Mouse (Mus musculus) megakaryocyte progenitor cell, adult 5-6 weeks (primary cell): Measurements from ENCODE around the gene Fam163b. TPM values are rescaled to one million over a fixed set of nuclear protein-coding genes. Genes with fewer than 3 reads are reported as not detected.

Experiments
- ATAC-seq: replicated peaks from 2 replicates; pipeline ENCODE4 v1.8.0; 2016; ENCODE audit warnings: mild to moderate bottlenecking, moderate TSS enrichment, inconsistent platforms; ENCODE audit not compliant: poor library complexity
- total RNA-seq, 2 experiments: library from RNA; stranded (forward) in 1 of 2; stranded (reverse) in 1 of 2; fragments of 157-497, 149-512 nt in 1 of 2; fragments of 200-1000 nt in 1 of 2; gene quantifications; 2 replicates each; pipeline versions ENCODE4 v1.2.3 to v1.2.4; 2015 to 2017

The Fam163b gene
- total RNA-seq, 2 experiments from 2014 or later = not detected

DNA sequence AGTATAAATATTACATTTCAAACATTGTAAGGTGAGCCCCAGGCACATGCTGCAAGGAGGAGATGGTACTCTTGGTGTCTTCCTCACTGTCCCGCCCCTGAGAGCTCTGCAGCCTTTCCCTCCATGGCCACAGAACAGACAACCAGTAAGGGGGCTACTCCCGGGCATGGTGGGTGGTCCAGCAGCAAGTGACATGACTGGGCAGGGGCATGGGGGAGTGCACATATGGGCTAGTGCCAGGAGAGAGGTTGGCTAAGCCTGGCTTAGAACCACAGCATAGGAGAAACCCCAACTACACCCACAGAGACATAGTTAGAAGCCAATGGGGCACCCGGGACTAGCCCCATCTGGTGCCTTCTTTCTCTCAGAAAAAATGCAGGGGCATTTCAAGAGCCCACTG is 6.0 kb downstream of the Fam163b start:
- ATAC-seq = no peak

DNA sequence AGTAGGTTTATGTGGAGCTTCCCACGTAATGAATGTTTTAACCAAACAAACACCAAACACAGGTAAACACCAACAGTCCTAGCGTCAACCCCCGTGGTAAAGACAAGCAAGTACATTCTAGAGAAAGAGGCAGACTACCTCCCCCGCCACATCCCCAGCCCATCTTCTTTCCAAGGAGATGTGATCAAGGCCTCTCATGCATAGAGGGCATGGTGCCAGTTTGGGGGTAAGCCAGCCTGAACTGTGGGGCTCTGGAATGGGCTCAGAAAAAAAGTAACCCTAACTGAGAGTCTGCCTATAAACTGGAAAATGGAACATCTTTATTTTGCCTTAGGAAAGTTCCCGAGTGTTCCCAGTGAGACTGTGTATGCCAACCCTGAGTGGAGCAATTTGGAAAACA is 6.4 kb downstream of the Fam163b start:
- no peak for ATAC-seq

DNA sequence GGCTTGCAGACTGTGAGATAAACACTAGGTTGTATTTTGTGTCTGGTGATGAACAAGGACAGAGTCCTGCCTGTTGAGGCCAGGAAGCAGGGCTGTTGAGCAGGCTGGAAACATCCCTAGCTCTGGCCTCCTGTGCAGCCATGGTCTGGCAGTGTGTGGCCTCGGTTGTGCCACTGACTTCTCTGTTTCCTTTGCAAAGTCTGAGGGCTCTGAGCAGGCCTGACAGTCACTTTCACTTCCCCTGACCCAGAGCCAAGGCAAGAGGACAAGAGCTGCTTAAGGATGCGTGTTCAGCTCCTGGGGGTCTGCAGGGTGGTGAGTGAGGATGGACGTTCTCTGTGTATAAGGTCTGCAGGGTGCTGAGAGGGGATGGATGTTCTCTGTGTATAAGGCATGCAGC is 13.3 kb downstream of the Fam163b start:
- peak; percentile 80 for ATAC-seq

DNA sequence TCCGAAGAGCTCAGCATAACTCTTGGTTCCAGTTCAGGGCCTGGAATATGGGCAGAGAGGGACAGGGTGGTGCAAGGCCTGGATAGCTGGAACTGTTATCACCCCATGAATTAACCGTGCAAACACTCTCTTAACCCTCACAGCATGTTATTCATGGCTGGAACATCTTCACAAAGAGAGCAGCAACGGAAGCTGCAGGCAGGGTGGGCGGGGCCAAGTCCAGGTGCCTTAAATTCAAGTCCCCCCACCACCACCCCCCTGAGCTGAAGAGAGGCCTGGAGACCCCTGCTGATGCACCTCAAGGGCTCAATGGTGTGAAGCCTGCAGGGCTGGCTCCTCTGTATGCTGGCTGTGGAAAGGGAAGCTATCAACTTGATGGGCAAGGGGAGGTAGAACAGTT is 15.8 kb downstream of the Fam163b start:
- no peak for ATAC-seq

DNA sequence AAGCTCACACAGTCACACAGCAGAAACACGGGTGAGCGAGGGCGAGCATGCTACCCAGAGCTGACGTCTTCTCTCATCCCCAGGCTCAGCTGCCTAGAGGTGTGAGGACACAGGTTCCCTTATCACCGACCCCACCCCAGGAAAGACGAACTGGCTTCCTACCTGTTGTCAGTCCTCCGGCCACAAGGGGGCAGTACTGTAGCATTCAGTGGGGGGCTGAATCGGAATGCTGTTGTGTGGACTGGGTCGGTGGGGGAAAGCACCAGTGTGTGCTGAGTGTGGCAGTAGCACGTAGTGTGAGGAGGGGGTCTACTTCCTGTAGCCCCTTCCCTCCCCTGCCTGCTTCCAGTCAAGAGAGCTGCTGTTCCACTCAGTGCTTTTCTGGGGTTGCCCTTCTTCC is 16.3 kb downstream of the Fam163b start:
- peak; percentile 45 for ATAC-seq

DNA sequence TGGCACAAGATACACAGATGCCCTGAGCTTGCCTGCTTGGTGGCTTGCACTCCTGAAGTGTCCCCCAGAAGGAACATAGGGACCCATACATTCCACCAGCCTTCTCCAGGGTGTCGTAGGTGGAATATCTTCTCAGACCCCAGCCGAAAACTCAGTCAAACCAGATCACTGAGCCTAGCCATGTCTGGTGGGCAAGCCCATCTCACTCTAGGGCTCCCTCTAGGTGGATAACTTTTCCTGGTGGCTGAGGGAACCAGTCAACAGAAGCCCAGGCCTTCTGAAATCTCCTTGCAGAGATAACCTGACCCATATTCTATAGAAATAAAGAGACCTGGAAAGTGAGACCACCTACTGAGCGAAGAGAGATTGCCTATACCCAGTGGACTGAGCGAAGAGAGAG is 19.2 kb downstream of the Fam163b start:
- ATAC-seq = no peak

DNA sequence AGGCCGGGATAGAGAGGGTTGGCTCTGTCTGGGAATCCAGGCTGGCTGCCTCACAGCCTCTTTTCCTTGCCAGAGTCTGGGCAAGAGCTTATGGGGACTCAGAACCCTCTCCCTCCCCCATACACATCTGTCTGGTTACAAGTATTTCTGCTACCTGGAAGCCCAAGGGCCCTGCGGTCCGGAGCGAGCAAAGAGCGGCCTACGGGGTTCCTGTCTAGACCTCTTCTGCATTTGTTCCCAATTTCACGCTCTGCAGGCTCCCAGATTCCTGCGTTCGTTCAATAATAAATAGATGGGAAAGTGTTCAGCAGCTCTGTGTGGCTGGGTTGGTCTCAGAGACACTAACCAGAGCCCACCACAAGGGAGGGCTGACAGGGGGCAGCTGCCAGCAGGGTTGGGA is 19.7 kb downstream of the Fam163b start:
- ATAC-seq = no peak

DNA sequence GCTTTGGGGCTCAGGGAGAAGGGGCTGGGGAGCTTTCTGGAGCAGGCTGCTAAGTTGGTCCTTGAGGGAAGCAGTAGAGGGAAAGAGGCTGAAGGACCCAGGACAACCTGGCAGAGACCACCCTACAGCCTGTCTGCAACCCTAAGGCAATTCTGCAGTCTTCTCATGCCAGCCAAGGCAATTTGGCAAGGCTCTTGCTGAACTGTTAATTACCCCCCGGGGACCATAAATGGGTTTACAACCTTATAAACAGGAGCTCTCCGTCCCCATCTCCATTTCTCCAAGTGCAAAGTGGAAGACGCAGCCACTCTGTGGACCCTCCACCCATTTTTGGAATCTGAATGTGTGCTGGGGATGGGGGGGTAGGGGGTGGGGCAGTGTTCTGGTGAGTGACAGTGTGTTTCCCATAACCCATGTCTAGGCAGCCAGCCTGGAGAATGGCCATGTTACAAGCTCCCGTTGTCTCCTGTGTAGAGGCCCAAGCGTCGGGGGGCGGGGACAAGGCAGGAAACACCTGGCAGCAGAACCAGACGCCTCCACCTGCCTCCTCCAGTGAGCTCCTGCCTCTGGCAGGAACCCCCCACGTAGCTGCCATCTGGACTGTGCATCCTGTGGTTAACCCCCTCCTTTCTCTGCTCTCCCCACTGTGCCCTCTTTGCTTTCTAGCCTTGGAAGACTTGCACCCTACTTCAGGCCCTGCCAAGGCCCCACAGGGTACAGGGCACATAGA is 20.5 kb downstream of the Fam163b start:
- peak; percentile 77 for ATAC-seq

DNA sequence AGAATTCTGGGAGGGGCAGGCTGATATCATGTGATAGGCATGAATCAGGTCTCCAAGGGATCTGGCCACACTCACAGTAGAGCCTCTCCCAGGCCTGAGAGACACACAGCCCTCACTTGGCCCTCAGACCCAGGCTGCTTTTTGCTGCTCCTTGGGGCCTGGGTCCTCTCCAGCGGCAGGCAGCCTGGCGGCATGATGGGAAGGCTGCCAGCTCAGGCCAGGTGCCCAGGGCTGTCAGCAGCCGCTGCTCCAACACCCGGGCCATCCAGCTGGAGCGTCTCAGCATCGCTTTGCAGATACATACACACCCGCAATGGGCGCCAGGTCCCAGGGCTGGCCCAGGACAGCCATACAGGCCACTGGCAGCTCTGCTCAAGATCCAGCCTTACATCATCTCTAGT is 22.1 kb downstream of the Fam163b start:
- ATAC-seq = 0 out of 2 replicates have a peak, but pooled peaks have one; percentile 12

DNA sequence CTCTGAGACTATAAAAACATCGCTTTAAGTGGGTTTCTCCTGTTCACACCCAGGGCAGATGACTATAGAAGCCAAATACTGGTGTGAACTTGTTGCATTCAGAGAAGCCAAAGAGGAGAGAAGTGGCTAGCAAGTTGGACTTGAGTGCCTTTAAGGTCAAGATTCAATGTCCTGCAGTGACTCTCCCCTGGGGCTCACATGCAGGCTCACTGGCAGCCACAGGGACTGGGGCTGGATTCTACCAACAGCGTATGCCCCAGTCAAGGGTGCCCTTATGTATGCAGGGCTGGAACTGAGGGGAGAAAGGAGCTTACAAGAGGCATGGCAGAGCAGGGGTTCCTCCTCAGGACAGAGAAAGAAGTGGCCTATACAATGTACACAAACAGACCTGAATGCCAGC is 22.5 kb downstream of the Fam163b start:
- no peak for ATAC-seq

DNA sequence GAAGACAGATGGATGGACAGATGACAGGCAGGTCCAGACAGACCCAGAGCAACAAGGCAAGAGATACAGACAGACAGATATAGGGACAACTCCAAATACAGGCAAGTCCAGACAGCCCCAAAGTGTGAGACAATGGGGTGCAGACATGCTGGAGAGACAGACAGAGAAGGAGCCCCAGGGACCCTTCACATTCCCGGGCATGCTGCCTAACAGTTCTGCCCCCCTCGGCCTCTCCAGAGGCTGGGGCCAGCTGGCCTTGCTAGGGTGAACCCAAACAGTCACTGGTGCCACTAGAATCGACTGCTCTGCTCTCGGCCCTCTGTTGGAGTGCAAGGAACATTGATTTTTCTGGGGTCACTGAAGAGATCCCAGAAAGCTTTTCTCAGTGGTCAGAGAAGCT is 23.8 kb downstream of the Fam163b start:
- ATAC-seq = no peak

DNA sequence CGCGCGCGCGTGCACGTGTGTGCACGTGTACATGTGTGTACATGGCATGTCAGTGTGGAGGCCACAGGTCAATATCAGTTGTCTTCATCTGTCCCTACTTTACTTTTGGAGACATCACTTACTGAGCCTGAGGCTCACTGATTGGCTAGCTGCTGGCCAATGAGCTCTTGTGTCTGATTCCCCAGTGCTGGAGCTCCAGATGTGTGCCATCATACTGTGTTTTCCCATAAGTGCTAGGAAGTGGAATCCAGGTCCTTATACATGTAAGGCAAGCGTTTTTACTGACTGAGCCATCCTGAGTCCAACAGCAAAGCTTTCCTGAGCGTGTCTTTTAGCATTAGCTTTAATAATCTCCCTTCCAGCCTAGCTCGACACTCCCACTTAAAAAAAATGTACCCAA is 28.1 kb downstream of the Fam163b start:
- no peak for ATAC-seq

DNA sequence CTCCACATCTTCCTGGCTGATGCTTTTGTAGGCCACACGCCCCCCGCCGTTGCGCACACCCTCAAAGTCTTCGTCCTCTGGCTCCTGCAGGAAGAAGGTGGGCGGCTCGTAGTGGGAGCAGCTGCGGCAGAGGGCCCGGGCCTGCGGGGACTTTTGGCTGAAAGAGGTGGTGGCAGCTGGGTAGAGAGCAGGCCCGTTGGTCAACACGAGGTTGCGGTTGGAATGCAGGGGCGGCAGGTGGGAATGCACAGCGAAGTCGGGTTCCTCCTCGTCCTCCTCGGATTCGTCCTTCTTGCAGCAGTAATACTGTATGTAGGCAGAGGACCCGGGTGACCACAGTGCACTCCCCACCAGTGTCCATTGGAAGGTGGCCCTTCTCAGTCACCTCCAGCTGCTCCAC is 29.7 kb downstream of the Fam163b start:
- ATAC-seq = no peak

DNA sequence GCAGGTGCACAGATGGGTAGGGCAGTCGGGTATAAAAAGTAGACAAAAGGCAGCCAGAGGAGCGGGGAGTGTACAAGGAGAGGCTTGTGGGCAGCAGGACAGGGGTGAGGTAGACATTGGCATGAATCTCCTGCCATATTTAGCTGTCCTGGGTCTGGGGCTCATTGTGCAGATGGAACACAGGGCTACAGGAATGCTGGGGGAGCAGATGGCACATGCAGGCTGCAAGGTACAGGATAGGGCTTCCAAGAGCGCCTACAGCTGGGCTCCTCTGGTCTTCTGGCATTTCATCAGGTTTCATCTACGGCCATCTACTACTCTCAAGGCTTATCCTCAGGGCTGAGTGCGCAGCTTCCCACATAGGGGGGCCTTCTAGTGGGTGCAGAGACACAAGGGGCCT is 33.2 kb downstream of the Fam163b start:
- ATAC-seq = no peak

DNA sequence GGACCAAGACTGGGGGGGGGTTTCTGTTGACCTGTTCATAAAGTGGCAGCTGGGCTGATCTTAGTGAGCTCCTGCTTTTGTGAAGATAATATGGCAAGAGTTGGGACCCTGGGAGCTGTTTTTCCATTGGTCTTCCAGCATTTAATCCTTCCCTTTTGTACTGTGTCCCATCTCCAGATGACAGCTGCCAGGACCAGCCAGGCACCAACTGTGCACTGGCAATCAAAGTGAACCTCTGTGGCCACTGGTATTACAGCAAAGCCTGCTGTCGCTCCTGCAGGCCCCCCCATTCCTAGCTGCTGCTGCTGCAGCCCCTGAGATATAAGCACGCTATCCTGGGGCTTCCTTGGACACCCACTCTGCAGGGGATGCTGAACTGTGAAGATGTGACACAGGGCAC is 34.1 kb downstream of the Fam163b start:
- ATAC-seq = no peak

DNA sequence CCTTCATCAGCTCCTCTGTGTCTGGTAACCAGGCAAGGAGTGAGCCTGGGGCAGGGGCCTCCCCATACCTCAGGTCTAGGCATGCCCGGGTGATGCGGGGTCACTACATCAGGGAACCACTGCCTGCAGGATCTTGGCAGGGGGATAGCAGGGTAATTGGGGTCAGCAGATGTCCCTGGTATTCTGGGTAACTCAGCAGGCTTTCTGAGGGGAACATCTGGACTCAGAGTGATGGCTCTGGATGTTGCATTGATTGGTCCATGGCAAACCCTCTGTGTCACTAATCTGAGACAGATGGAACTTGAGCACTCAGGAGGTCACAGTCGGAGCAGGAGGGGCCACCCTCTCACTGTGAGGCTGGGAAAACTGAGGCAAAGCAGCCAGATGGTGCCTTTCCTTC is 35.5 kb downstream of the Fam163b start:
- no peak for ATAC-seq

DNA sequence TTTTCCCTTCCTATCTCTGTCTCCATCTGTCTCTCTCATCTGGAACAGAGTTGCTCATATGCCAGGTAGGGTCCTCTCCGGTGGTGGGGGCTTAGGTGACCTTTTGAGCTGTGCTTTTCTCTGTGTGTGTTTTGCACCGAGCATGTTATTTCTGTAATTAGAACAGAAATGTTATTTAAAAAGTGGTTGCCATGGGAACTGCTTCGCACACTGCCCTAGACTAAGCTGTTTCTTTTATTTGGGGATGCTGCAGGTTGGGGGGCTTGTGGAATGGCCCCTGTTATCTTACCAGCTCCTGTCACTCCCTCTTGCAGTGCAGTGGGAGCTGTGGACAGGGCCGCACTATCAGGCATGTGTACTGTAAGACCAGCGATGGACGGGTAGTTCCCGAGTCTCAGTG is 38.7 kb downstream of the Fam163b start:
- no peak for ATAC-seq

DNA sequence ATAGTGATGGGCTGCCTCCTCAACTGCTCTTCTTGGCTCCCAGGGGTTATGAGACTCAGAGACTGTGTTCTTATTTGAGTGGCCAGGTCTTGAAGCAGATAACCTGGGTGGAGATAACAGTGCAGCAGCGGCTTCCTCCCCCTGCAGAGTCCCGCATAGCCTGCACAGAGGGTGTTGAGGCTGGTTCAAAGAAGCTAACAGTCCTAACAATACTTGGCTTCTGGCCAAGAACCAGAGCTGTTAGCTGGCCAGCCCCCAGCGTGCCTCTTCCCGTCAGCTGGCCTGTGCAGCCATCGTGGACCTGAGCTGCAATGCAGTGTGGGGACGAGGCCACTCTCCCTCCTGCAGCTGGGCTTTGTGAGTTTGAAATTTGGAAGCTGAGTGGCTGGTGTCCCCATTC is 44.5 kb downstream of the Fam163b start:
- ATAC-seq = no peak

DNA sequence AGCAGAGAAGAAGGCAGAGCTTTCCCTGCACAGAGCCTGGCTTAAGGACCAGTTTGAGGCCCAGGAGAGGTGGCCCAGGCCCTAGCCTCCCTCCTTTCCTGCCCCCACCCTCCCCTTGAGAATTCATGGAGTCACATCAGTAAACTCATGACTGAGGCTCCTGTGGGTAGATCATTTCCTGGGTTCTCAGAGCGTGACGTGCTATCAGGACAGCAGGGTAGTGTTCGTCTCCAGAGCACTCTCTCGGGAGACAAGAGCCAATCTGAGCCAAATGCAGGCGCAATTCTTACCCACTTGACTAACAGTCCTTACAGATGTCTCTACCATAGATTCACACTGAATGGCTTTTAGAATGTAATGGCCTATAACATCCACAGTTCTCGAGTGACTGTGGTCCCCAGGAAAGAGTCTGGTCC is 45.0 kb downstream of the Fam163b start:
- no peak for ATAC-seq

DNA sequence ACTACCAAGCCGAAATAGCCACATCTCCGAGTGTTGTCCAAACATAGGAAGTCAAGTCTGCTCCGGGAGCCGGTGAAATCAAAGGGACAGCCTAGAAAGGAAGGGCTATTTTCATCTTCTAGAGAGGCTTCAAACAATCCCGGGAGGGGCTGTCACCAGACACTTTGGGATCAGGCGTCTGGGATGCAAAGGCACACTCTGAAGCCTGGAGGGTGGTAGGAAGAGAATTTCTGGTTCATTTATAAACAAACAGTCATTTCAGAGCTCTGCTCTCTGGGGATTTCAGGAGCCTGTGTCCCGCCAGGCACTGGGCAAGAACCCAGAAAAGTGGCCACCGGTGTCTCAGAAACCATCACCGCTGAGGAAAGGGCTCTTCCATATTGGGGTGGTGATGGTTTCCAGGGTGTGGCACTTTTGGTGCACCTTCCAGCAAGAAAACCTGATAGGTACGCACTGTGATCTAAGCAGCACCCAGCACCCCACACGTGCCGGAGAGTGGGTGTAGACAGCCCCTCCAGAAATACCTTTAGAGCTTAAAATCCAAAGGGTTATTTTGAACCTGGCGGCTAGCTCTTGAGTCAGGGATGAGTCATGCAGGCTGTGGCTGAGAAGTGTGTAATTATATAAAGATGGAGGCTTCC is 45.8 kb downstream of the Fam163b start:
- no peak for ATAC-seq

DNA sequence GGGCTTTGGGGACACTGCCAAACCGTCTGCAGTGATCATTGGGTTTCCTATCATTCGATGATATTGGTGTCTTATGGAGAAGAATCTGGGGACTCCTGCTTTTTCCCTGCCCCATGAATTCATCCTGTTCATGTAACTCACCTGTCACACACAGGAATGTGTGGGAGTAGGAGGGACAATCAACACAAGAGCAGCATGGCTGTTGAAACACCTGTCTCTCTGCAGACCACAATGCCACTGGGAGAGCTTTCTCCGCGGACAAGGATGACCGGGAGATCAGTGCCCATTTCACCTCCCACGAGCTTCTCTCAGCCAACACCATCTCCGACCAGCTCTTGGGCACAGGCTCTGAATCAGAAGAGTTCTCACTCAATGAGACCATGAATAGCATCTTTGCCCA is 47.1 kb downstream of the Fam163b start:
- no peak for ATAC-seq

DNA sequence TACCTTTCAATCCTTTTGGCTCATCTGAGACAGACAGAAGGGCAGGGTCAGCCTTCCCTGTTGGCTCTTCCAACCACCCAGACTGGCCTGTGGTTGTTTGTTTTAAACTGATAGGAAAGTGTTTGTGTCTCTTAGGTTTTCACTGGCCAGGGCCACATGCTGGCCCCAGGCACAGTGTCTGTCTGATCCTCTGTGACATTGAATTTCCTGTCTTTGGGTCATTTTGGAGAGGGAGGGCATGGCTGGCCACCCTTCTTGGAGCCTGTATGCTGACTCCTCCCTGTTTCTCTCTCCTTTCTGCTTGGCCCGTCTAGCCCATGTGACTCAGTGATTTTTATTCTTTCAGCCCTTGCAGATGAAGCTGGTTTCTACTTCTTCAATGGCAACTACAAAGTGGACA is 53.1 kb downstream of the Fam163b start:
- no peak for ATAC-seq

DNA sequence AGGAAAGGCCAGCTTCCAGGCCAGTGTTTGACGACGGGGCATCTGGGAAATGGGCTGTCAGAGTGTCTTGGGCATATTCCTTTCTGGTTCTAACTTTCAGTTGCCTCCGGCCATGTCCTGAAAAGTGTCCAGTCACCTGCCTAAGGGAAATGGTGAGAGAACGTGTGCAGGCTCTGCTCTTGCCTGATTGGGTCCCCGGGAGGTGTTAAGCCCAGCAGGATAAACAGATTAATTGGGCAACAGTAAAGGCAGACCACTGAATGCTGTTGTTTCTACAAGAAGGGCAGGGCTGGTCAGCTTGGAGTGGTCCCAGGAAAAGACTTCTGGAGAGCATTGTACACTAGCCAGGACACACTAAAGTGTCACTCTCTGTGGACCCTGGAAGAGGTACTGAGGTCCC is 53.6 kb downstream of the Fam163b start:
- no peak for ATAC-seq
